In the genomic region with DNA sequence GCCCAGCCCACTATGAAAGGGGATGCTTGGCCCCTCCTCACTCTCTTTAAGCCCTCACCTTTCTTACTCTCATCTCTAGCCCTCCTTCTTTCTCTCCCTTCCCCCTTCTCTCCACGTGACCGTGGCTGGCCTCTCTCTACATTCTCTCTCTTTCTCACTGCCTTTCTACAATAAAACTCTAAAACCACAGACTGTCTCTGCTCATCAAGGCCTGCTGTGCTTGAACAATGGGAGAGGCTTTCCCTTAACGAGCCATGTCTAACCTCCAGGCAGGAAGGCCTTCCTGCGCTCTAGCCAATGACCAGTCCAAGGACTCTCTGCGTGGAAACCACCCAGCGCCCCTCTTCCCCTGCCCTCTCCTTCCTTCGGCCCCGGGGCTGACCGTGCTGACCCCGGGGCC, we compare ENCODE assay signal across 22 mouse cellular contexts.
"Had no signal": no experiment of that assay in that cellular context is flagged by ENCODE, and none has a peak within 500 bp of the region (broad histone marks: within the 10 kb centered on the region; RNA-seq: fewer than 3 reads in every experiment).

No protein-coding gene starts in this region.

- H3K9ac ChIP-seq: liver, postnatal 0 days; lung, embryonic 15.5 days; midbrain, embryonic 13.5 days; neural tube, embryonic 13.5 days; neural tube, embryonic 15.5 days had no signal

- H3K9me3 ChIP-seq: lung, embryonic 15.5 days; neural tube, embryonic 15.5 days had no signal

- H3K36me3 ChIP-seq: lung, embryonic 15.5 days had no signal

- H3K4me1 ChIP-seq: lung, embryonic 15.5 days; midbrain, embryonic 13.5 days; neural tube, embryonic 13.5 days; neural tube, embryonic 15.5 days had no signal

- DNase-seq: liver, postnatal 0 days; lung, adult 2 months; lung, postnatal 14 days; lung, postnatal 36 days; retina, postnatal 1 day; right cerebral cortex, adult 18-20 months; right cerebral cortex, postnatal 25 days; right cerebral cortex, postnatal 4 days; spleen, adult 18-20 months; thymus, adult 18-20 months; thymus, postnatal 14 days; thymus, postnatal 36 days had no signal

- ATAC-seq: liver, postnatal 0 days; lung, postnatal 0 days; midbrain, embryonic 13.5 days; midbrain, embryonic 16.5 days had no signal

- H3K4me3 ChIP-seq: lung, embryonic 15.5 days; megakaryocyte, embryonic 14.5 days; midbrain, embryonic 13.5 days; myocyte; neural tube, embryonic 13.5 days; neural tube, embryonic 15.5 days had no signal

- H3K4me2 ChIP-seq: lung, embryonic 15.5 days; midbrain, embryonic 11.5 days; midbrain, embryonic 13.5 days; neural tube, embryonic 13.5 days; neural tube, embryonic 15.5 days had no signal

- H3K27me3 ChIP-seq: lung, embryonic 15.5 days; midbrain, embryonic 13.5 days; neural tube, embryonic 13.5 days; neural tube, embryonic 15.5 days had no signal

- H3K27ac ChIP-seq: lung, embryonic 15.5 days; macrophage; midbrain, embryonic 13.5 days; neural tube, embryonic 13.5 days; neural tube, embryonic 15.5 days had no signal
